Mouse (Mus musculus) heart, postnatal 25 days (tissue): ENCODE measurements at regions not wholly inside any gene's neighbourhood (a gene's known extent, or its start where the extent isn't known, plus 50 kb on each side); places are given as distances from the start of the nearest gene placed in this dataset.

Experiments used
- DNase-seq: peaks from one replicate; pipeline ENCODE4 v3.0.0; 2022; ENCODE audit warnings: low spot score
- intact Hi-C: fragments of 180-260 bp; cut with DNase I; formaldehyde crosslinking; loops from one replicate; pipeline ENCODE4 v1.15.1; 2025

- no peak for DNase-seq
- intact Hi-C loops: no loop called here
These were observed 58.6 kb upstream of the Tsc22d1 start for GRCm38 (mm10) chr14:76356161-76356560.

- intact Hi-C loops: no loop called here
- DNase-seq: no peak
These were observed 54.8 kb upstream of the Tsc22d1 start for GRCm38 (mm10) chr14:76359837-76360410.

GRCm38 (mm10) chr14:76364034-76364433 lies 50.7 kb upstream of the Tsc22d1 start:
- intact Hi-C loops: no loop called here
- no peak for DNase-seq
